Mouse (Mus musculus) heart, adult 2 months (tissue): ENCODE data around the gene Kcnma1.

Experiments
- CTCF ChIP-seq: fragments of 200-600 bp; IDR thresholded peaks from 2 replicates; pipeline ENCODE4 v1.8.1; 2022; ENCODE audit warnings: antibody characterized with exemption, mild to moderate bottlenecking, moderate library complexity
- POLR2A ChIP-seq: fragments of 200-500 bp; IDR thresholded peaks from 2 replicates; pipeline ENCODE4 v1.6.1; 2011; ENCODE audit warnings: mild to moderate bottlenecking, low read depth, low read length, control low read depth; ENCODE audit not compliant: insufficient read depth

- no peak for TF ChIP-seq CTCF
- TF ChIP-seq POLR2A = no peak
Observed at GRCm38 (mm10) chr14:23570251-23570650, 444.0 kb downstream of the Kcnma1 start.
